Mouse (Mus musculus) liver, embryonic 13.5 days (tissue): ENCODE measurements around the gene Gde1. TPM values are rescaled to one million over a fixed set of nuclear protein-coding genes. Genes with fewer than 3 reads are reported as not detected.

ENCODE experiments used
- ATAC-seq: fragments of 200-750 bp; cut with Nextera tagmentation; 2 replicates; pipeline ENCODE4 v1.8.0; 2017; ENCODE audit warnings: low read depth, mild to moderate bottlenecking, moderate number of reproducible peaks, moderate library complexity
- DNase-seq: peaks from one replicate; pipeline ENCODE4 v3.0.0; 2022
- H3K27ac ChIP-seq: fragments of 300-500 bp; sonication (generic); 2 replicates; pipeline ENCODE4 v1.5.1; 2015; ENCODE audit warnings: moderate library complexity, mild to moderate bottlenecking, inconsistent platforms
- H3K27me3 ChIP-seq: fragments of 300-500 bp; sonication (generic); 2 replicates; pipeline ENCODE4 v1.6.1; 2015; ENCODE audit warnings: mild to moderate bottlenecking, inconsistent platforms
- H3K36me3 ChIP-seq: fragments of 300-500 bp; sonication (generic); 2 replicates; pipeline ENCODE4 v1.6.1; 2015; ENCODE audit warnings: mild to moderate bottlenecking, inconsistent platforms
- H3K4me1 ChIP-seq: fragments of 300-500 bp; sonication (generic); replicated peaks from 2 replicates; pipeline ENCODE4 v1.6.1; 2015; ENCODE audit warnings: inconsistent platforms
- H3K4me2 ChIP-seq: fragments of 300-500 bp; sonication (generic); 2 replicates; pipeline ENCODE4 v1.6.1; 2015; ENCODE audit warnings: inconsistent platforms, mild to moderate bottlenecking, moderate library complexity
- H3K4me3 ChIP-seq: fragments of 300-500 bp; sonication (generic); replicated peaks from 2 replicates; pipeline ENCODE4 v1.5.1; 2015; ENCODE audit warnings: mild to moderate bottlenecking, inconsistent platforms
- H3K9ac ChIP-seq: fragments of 300-500 bp; sonication (generic); 2 replicates; pipeline ENCODE4 v1.6.1; 2015; ENCODE audit warnings: mild to moderate bottlenecking, inconsistent platforms
- H3K9me3 ChIP-seq: fragments of 300-500 bp; sonication (generic); replicated peaks from 2 replicates; pipeline ENCODE4 v1.6.1; 2016; ENCODE audit warnings: inconsistent platforms
- WGBS: fragments of 180-500 bp; shearing (Covaris S2); methylation state at CpG from one replicate; pipeline ENCODE4 v1.1.7; 2015; ENCODE audit not compliant: insufficient replicate concordance; 5-methylcytosine and 5-hydroxymethylcytosine counted together
- polyA plus RNA-seq: library from polyadenylated mRNA; unstranded; fragments of >200 nt; fragmentation: Nextera tagmentation; extraction: Ambion mirVana; gene quantifications from 2 replicates; pipeline ENCODE4 v1.2.1, GENCODE M21; 2015

The Gde1 gene
- 46.3 and 47.0 TPM in 2 replicates for polyA plus RNA-seq

DNA sequence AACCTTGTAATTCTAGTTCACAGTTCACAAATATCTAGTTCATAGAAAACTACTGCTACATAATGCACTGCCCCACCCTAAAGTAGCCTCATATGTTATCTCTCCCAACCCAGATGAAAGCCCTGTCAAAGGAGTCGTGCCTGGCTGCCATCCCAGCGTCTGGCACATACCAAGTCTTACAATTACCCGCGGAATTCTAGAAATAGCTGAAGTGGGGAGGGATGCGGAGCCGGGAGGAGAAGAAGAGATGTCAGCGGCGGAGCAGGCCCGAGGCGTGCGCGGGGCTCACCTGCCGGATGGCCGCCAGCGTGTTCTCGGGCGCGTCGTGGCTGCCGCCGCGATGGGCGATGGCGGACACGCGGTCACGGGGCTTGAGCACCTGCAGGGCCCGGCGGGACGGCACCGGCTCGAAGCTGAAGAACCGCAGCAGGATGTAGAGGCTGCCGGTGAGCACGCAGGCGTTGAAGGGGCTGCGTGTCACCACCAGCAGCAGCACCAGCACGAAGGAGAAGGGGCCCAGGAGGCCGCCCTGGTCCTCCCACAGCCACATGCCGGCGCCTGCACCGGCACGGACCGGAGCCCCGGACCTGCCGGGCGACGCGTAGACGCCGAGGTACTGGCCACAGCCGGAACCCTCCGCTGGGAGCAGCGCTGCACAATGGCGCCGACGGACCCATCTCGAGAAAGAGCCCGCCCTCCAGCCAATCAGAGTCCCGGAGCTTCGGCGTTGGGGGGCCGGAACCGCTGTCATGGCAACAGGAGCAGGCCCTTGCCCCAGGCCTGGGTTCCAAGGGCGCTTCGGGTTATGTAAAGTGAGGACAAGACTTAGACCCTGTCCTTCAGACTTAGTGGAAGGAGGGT is at the start of gene Gde1:
Gde1 (minus strand) TSS at position 678 of the 861 bp plus-strand sequence.
- ATAC-seq (peak; percentile 88), DNase-seq (peak; percentile 85)
- H3K4me1 ChIP-seq, result peaks cover 38% of the 10 kb centered on the region
- no peaks in the 10 kb centered on the region for H3K9me3 ChIP-seq
- peak within 1 kb of the TSS; percentile 91 for H3K27ac ChIP-seq
- peak within 1 kb of the TSS; percentile 83 for H3K4me3 ChIP-seq
- no peaks in the 10 kb centered on the region for H3K27me3 ChIP-seq
- peak within 1 kb of the TSS; percentile 89 for H3K4me2 ChIP-seq
- H3K9ac ChIP-seq, result peak within 1 kb of the TSS; percentile 90
- H3K36me3 ChIP-seq, result peaks cover 11% of the 10 kb centered on the region
- WGBS, result under 1% methylated on average over 66 of the region's 66 CpGs

DNA sequence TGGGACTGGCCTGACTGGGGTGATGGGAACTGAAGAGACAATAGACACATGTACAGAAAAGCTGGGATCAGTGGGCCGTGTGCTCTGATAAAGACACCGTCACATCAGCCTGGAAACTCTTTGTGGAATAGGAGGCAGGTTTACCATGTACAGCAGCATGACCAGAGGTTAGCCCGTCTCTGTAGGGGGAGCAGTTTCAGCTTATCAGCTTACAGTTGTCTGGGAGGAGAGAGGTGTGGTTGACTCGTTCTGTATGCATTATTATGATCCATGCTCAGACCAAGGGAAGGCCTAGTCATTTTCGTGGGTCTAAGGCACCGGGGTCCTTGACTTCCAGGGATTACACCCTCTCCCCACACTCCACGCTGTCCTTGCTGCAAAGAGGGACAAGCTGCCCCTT is 46.0 kb upstream of the Gde1 start:
- Histone ChIP-seq H3K27ac (peak overlapping the region; percentile 76), H3K9ac (peak overlapping the region; percentile 59)
- peak; percentile 88 for ATAC-seq

GRCm38 (mm10) chr7:118749706-118750105 is 44.1 kb upstream of the Gde1 start:
- Histone ChIP-seq H3K36me3 (peaks cover 84% of the 10 kb centered on the region), H3K4me2 (no peak overlapping the region), H3K9ac (no peak overlapping the region), H3K4me1 (peaks cover 19% of the 10 kb centered on the region), H3K27me3 (no peaks in the 10 kb centered on the region), H3K27ac (no peak overlapping the region), H3K4me3 (no peak overlapping the region), H3K9me3 (no peaks in the 10 kb centered on the region; the same call in 1 of the 2 replicates)
- ATAC-seq, result no peak
- no peak for DNase-seq
- 79% methylated on average over 8 of the region's 8 CpGs for WGBS

More for the DNA sequence above, 46.0 kb upstream of the Gde1 start:
- Histone ChIP-seq H3K4me2 (peak overlapping the region; percentile 21; the same call in 1 of the 2 replicates), H3K36me3 (peaks cover 73% of the 10 kb centered on the region), H3K27me3 (no peaks in the 10 kb centered on the region), H3K4me3 (no peak overlapping the region), H3K9me3 (no peaks in the 10 kb centered on the region; the same call in 1 of the 2 replicates), H3K4me1 (peaks cover 37% of the 10 kb centered on the region)
- DNase-seq, result no peak
- WGBS, result 40% methylated on average over 7 of the region's 7 CpGs

GRCm38 (mm10) chr7:118747891-118748672 is 42.5 kb upstream of the Gde1 start:
- no peak overlapping the region for H3K9ac ChIP-seq
- no peak overlapping the region for H3K27ac ChIP-seq
- no peaks in the 10 kb centered on the region for H3K9me3 ChIP-seq
- H3K4me2 ChIP-seq, result no peak overlapping the region
- 80% methylated on average over 12 of the region's 12 CpGs for WGBS
- ATAC-seq (no peak), DNase-seq (no peak)
- H3K4me1 ChIP-seq, result peaks cover 18% of the 10 kb centered on the region
- no peaks in the 10 kb centered on the region for H3K27me3 ChIP-seq
- peaks cover 79% of the 10 kb centered on the region for H3K36me3 ChIP-seq
- H3K4me3 ChIP-seq, result no peak overlapping the region

DNA sequence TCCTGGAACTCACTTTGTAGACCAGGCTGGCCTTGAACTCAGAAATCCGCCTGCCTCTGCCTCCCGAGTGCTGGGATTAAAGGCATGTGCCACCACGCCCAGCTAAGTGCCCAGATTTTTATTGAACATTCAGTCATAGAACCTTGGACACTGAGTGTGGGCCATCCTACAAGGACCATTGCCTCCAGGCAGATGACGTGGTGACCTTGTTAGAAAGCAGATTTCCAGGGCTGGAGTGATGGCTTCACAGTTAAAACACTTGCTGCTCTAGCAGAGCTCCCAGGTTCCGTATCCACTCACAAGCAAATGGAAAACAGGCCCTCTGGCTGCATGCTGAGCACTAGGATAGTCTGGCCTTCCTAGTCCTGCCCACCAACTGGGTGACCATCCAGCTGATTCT is 39.2 kb upstream of the Gde1 start:
- no peak for DNase-seq
- 87% methylated on average over 5 of the region's 5 CpGs for WGBS
- peaks cover 54% of the 10 kb centered on the region for H3K36me3 ChIP-seq
- ATAC-seq, result no peak
- no peak overlapping the region for H3K27ac ChIP-seq
- H3K9me3 ChIP-seq, result no peaks in the 10 kb centered on the region
- no peak overlapping the region for H3K4me2 ChIP-seq
- H3K9ac ChIP-seq, result no peak overlapping the region
- H3K4me1 ChIP-seq, result peaks cover 23% of the 10 kb centered on the region
- H3K27me3 ChIP-seq, result no peaks in the 10 kb centered on the region
- no peak overlapping the region for H3K4me3 ChIP-seq

GRCm38 (mm10) chr7:118742278-118742677 is 36.7 kb upstream of the Gde1 start:
- Histone ChIP-seq H3K4me1 (peaks cover 29% of the 10 kb centered on the region), H3K4me2 (peak overlapping the region; percentile 85), H3K27ac (0 out of 2 replicates have a peak overlapping the region, but pooled peaks have one; percentile 9), H3K4me3 (peak overlapping the region; percentile 80; the same call in 1 of the 2 replicates), H3K36me3 (peaks cover 29% of the 10 kb centered on the region), H3K9me3 (no peaks in the 10 kb centered on the region), H3K9ac (peak overlapping the region; percentile 9; the same call in 1 of the 2 replicates), H3K27me3 (0 out of 2 replicates have a peak, but pooled peaks cover 4% of the 10 kb centered on the region)
- no peak for ATAC-seq
- no peak for DNase-seq
- WGBS, result 43% methylated on average over 6 of the region's 6 CpGs

- Histone ChIP-seq H3K4me2 (peak overlapping the region; percentile 85), H3K4me1 (peaks cover 29% of the 10 kb centered on the region), H3K36me3 (peaks cover 17% of the 10 kb centered on the region), H3K9ac (peak overlapping the region; percentile 78), H3K27ac (peak overlapping the region; percentile 75), H3K4me3 (peak overlapping the region; percentile 80), H3K27me3 (0 out of 2 replicates have a peak, but pooled peaks cover 4% of the 10 kb centered on the region), H3K9me3 (no peaks in the 10 kb centered on the region)
- DNase-seq (peak; percentile 89), ATAC-seq (peak; percentile 94)
- 1% methylated on average over 41 of the region's 41 CpGs for WGBS
Measured at GRCm38 (mm10) chr7:118740532-118741338, 35.2 kb upstream of the Gde1 start.

GRCm38 (mm10) chr7:118739975-118740531 is 34.5 kb upstream of the Gde1 start, which contains the start of gene Vps35l:
Gene Vps35l (plus strand): TSS chr7:118740226.
- 0 out of 2 replicates have a peak, but pooled peaks cover 4% of the 10 kb centered on the region for H3K27me3 ChIP-seq
- H3K4me2 ChIP-seq, result peak within 1 kb of the TSS; percentile 85
- H3K4me3 ChIP-seq, result peak within 1 kb of the TSS; percentile 80
- peak; percentile 57 for DNase-seq
- peak; percentile 79 for ATAC-seq
- H3K4me1 ChIP-seq, result peaks cover 29% of the 10 kb centered on the region
- 2% methylated on average over 16 of the region's 16 CpGs for WGBS
- peak within 1 kb of the TSS; percentile 78 for H3K9ac ChIP-seq
- no peaks in the 10 kb centered on the region for H3K9me3 ChIP-seq
- peaks cover 16% of the 10 kb centered on the region for H3K36me3 ChIP-seq
- peak within 1 kb of the TSS; percentile 75 for H3K27ac ChIP-seq

DNA sequence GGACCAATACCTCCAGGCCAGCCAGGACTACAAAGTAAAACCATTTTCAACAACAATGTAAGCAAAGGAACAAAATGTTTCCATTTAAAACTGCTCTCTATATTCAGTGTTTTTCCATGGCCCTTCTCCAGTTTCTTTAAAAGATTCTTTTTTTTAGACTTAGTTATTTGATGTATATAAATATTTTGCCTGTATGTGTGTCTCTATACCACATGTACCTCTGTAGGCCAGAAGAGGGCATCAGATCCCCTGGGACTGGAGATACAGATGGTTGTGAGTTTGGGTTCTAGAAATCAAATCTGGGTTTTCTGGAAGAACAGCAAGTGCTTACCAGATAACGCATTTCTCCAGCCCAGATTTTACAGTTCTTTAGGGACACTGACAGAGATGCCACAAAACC is 33.2 kb upstream of the Gde1 start:
- peaks cover 18% of the 10 kb centered on the region for H3K36me3 ChIP-seq
- no peaks in the 10 kb centered on the region for H3K9me3 ChIP-seq
- 52% methylated on average over 1 of the region's 1 CpGs for WGBS
- peaks cover 29% of the 10 kb centered on the region for H3K4me1 ChIP-seq
- no peak for ATAC-seq
- H3K4me2 ChIP-seq, result no peak overlapping the region
- no peak overlapping the region for H3K9ac ChIP-seq
- H3K27ac ChIP-seq, result no peak overlapping the region
- no peak overlapping the region for H3K4me3 ChIP-seq
- DNase-seq, result no peak
- 0 out of 2 replicates have a peak, but pooled peaks cover 4% of the 10 kb centered on the region for H3K27me3 ChIP-seq

DNA sequence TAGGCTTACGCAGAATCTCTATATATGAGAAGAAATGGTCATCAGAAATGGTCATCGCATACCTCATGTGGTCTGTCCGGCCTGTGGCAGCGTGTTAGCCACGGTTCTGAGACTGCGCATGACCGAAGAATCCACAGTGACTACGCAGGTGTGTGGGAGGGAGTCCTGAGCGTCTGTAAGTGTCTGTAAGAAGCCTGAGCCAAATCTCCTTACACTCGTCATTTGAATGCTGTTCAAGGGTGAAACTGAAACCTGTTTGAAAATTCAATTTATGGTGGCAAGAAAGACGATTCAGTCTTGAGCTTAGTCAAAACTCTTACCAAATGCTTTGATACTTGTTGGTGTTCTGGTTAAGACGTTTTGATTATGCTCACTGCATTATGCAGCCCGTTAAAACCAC is 27.6 kb upstream of the Gde1 start:
- no peaks in the 10 kb centered on the region for H3K27me3 ChIP-seq
- no peak overlapping the region for H3K4me2 ChIP-seq
- H3K9me3 ChIP-seq, result no peaks in the 10 kb centered on the region
- H3K27ac ChIP-seq, result no peak overlapping the region
- H3K4me1 ChIP-seq, result no peaks in the 10 kb centered on the region
- ATAC-seq (no peak), DNase-seq (no peak)
- H3K9ac ChIP-seq, result no peak overlapping the region
- WGBS, result 90% methylated on average over 13 of the region's 13 CpGs
- peaks cover 62% of the 10 kb centered on the region for H3K36me3 ChIP-seq
- no peak overlapping the region for H3K4me3 ChIP-seq
